Mouse (Mus musculus): Measurements from ENCODE around the gene Dcakd. TPM values are rescaled to one million over a fixed set of nuclear protein-coding genes. Genes with fewer than 3 reads are reported as not detected.

Gene Dcakd
- total and polyA plus RNA-seq, 2 experiments from 2014 or later, result 149 to 176 TPM

DNA sequence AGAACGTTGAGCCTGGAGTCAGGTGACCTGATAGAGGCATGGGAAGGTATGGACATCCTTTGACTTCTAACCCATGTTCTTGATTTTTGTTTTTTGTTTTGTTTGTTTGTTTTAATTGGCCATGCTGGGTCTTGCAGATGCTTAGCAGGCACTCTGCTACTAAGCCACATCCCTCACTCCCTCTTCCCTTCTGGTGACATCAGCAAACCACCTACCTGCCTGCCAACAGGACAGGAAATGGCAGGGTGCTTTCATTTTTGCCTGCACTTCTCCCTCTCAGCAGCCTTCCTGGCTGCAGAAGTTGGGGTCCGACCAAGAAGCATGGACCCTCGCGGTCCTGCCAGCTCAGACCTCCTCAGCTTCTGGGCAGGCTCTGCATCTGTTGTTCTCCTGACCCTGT lies 67.1 kb downstream of the Dcakd start:
- H3K4me3 ChIP-seq (ENCODE audit: low read length), result no peak overlapping the region
- DNase-seq (ENCODE audit: low spot score), result no peak
- no peaks in the 10 kb centered on the region for H3K36me3 ChIP-seq (ENCODE audit: insufficient read depth, low read length)
- no peak overlapping the region for H3K4me2 ChIP-seq (ENCODE audit: low read depth, low read length)
- H3K27ac ChIP-seq, result no peak overlapping the region
- H3K4me1 ChIP-seq (ENCODE audit: insufficient read depth, low read length), result peaks cover 11% of the 10 kb centered on the region
- no peaks in the 10 kb centered on the region for H3K27me3 ChIP-seq (ENCODE audit: insufficient read depth, low read length)
- TF ChIP-seq CTCF (IDR thresholded peaks at IDR 0.05; ENCODE audit: low read depth), result no peak
- WGBS, result 98% methylated on average over 4 of the region's 4 CpGs
- H3K9me3 ChIP-seq (ENCODE audit: low read length), result no peaks in the 10 kb centered on the region
- H3K9ac ChIP-seq (replicated peaks; ENCODE audit: low read length), result no peak overlapping the region
- no peak for ATAC-seq

DNA sequence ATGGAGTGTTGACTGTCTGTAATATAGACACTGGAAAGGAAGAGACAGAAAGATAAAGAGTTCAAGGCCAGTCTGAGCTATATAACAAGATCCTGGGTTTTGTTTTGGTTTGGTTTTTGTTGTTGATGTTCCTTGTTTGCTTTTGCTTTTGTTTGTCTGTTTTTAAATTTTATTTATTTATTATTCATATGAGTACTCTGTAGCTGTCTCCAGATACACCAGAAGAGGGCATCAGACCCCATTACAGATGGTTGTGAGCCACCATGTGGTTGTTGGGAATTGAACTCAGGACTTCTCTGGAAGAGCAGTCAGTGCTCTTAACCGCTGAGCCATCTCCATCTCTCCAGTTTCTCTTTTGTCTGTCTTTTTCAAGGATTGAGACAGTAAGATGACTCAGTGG lies 69.3 kb downstream of the Dcakd start:
- WGBS, result 90% methylated on average over 1 of the region's 1 CpGs
- no peak overlapping the region for H3K4me3 ChIP-seq (ENCODE audit: low read length)
- H3K9ac ChIP-seq (replicated peaks; ENCODE audit: low read length), result no peak overlapping the region
- H3K27me3 ChIP-seq (ENCODE audit: insufficient read depth, low read length), result no peaks in the 10 kb centered on the region
- no peak for ATAC-seq
- no peak for TF ChIP-seq CTCF (IDR thresholded peaks at IDR 0.05; ENCODE audit: low read depth)
- no peak overlapping the region for H3K4me2 ChIP-seq (ENCODE audit: low read depth, low read length)
- DNase-seq (ENCODE audit: low spot score), result no peak
- no peak overlapping the region for H3K27ac ChIP-seq
- no peaks in the 10 kb centered on the region for H3K36me3 ChIP-seq (ENCODE audit: insufficient read depth, low read length)
- peaks cover 11% of the 10 kb centered on the region for H3K4me1 ChIP-seq (ENCODE audit: insufficient read depth, low read length)
- H3K9me3 ChIP-seq (ENCODE audit: low read length), result no peaks in the 10 kb centered on the region

DNA sequence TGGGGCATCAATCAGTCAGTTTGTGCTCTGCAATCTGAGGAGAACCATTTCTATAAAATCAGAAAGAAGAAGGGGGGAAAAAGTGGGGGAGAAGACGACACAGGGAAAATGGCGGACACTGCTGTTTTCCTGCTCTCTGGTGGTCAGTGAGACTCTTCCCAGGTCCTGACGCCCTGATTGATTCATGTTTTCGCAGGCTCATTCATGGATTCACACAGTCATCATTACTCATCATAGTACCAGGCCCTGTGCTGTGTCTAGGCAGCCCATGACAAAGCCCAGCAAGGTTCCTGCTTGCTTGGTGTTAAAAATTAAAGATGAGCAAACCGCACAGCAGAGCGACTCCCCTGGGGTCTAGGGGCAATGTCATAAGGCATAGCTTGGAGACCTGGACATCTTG lies 69.7 kb downstream of the Dcakd start:
- peaks cover 7% of the 10 kb centered on the region for H3K4me1 ChIP-seq (ENCODE audit: insufficient read depth, low read length)
- WGBS, result 76% methylated on average over 6 of the region's 6 CpGs
- no peaks in the 10 kb centered on the region for H3K9me3 ChIP-seq (ENCODE audit: low read length)
- no peak overlapping the region for H3K9ac ChIP-seq (replicated peaks; ENCODE audit: low read length)
- H3K27ac ChIP-seq, result no peak overlapping the region
- no peak overlapping the region for H3K4me3 ChIP-seq (ENCODE audit: low read length)
- H3K4me2 ChIP-seq (ENCODE audit: low read depth, low read length), result no peak overlapping the region
- no peak for ATAC-seq
- DNase-seq (ENCODE audit: low spot score), result no peak
- TF ChIP-seq CTCF (IDR thresholded peaks at IDR 0.05; ENCODE audit: low read depth), result no peak
- H3K36me3 ChIP-seq (ENCODE audit: insufficient read depth, low read length), result no peaks in the 10 kb centered on the region
- no peaks in the 10 kb centered on the region for H3K27me3 ChIP-seq (ENCODE audit: insufficient read depth, low read length)

DNA sequence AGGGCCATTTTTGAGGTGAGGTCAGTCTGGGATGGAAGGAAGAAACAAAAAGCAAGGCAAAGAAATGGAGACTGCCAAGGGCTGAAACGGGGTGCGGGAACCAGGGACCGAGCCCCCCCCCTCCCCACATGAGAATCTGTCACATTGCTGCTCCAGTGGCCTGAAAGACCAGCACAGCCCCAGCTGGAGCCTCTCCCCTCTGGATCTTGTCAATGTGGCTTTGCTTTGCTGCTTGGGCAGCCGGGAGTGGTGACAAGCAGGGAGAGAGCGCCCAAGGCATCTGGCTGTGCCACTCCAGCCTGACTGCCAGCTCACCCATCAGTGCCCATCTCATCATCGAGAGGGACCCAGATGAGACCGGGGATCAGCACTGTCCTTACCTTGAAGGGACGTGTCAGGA lies 70.4 kb downstream of the Dcakd start:
- H3K4me2 ChIP-seq (ENCODE audit: low read depth, low read length), result no peak overlapping the region
- 62% methylated on average over 8 of the region's 8 CpGs for WGBS
- DNase-seq (ENCODE audit: low spot score) (no peak), ATAC-seq (peak; percentile 27; the same call in 1 of the 2 replicates)
- peaks cover under 1% of the 10 kb centered on the region; the same call in 1 of the 2 replicates for H3K4me1 ChIP-seq (ENCODE audit: insufficient read depth, low read length)
- no peaks in the 10 kb centered on the region for H3K36me3 ChIP-seq (ENCODE audit: insufficient read depth, low read length)
- no peaks in the 10 kb centered on the region for H3K9me3 ChIP-seq (ENCODE audit: low read length)
- H3K27me3 ChIP-seq (ENCODE audit: insufficient read depth, low read length), result peaks cover 2% of the 10 kb centered on the region; the same call in 1 of the 2 replicates
- no peak overlapping the region for H3K9ac ChIP-seq (replicated peaks; ENCODE audit: low read length)
- TF ChIP-seq CTCF (IDR thresholded peaks at IDR 0.05; ENCODE audit: low read depth), result no peak
- no peak overlapping the region for H3K4me3 ChIP-seq (ENCODE audit: low read length)
- H3K27ac ChIP-seq, result peak overlapping the region; percentile 51; the same call in 1 of the 2 replicates

DNA sequence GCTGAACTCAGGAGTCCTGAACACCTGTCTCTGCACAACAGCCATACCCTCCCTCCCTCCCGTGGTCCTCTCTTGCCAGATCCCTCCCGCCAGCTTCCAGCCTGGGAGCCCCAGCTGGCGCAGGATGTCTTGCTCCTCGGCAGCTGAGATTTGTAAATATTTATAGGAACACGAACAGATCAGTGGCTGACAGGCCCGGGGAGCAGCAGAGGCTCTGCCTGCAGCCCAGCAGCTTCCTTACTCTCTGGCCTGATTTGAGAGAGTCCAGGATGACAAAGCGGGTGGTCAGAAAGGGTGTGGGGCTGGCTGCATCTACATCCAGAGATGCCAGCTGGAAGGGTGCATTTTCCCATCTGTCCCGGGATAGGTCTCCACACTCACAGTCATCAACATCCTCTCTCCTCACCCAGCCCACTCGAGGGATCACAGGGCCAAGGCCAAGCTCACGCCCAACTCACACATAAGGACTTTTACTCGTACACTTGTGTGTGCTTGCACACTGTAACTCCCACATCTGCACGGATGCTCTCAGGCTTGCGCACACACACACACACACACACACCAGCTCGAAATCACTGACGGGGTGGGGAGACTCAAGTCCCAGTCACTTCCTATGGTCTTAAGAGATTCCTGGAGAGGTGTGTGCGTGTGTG lies 71.0 kb downstream of the Dcakd start:
- Histone ChIP-seq H3K4me2 (ENCODE audit: low read depth, low read length) (no peak overlapping the region), H3K4me3 (ENCODE audit: low read length) (no peak overlapping the region), H3K9me3 (ENCODE audit: low read length) (no peaks in the 10 kb centered on the region), H3K27ac (peak overlapping the region; percentile 51; the same call in 1 of the 2 replicates), H3K4me1 (ENCODE audit: insufficient read depth, low read length) (no peaks in the 10 kb centered on the region), H3K9ac (replicated peaks; ENCODE audit: low read length) (no peak overlapping the region), H3K36me3 (ENCODE audit: insufficient read depth, low read length) (no peaks in the 10 kb centered on the region), H3K27me3 (ENCODE audit: insufficient read depth, low read length) (peaks cover 5% of the 10 kb centered on the region; the same call in 1 of the 2 replicates)
- 40% methylated on average over 16 of the region's 16 CpGs for WGBS
- ATAC-seq, result peak; percentile 45; the same call in 1 of the 2 replicates
- TF ChIP-seq CTCF (IDR thresholded peaks at IDR 0.05; ENCODE audit: low read depth), result no peak
- peak; percentile 45 for DNase-seq (ENCODE audit: low spot score)

DNA sequence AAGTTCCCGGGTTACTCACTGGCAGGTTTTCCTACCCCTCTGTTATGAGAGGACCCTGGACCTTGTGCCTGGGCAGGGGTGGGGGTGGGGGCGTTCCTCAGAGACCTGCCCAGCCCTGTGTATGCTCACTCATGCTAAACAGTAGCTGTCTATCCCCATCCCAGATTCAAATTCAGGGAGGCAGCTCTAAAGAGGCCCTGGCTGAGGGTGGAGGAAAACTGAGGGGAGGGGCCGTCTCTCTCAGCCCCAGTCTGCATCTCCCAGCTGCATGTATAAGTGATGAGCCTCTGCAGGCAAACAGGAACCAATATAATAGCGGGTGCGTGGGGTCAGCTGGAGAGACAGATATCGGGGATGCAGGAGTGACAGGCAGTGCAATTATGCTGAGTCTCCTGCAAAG lies 75.2 kb downstream of the Dcakd start:
- TF ChIP-seq CTCF (IDR thresholded peaks at IDR 0.05; ENCODE audit: low read depth), result no peak
- Histone ChIP-seq H3K36me3 (ENCODE audit: insufficient read depth, low read length) (no peaks in the 10 kb centered on the region), H3K9me3 (ENCODE audit: low read length) (no peaks in the 10 kb centered on the region), H3K4me2 (ENCODE audit: low read depth, low read length) (no peak overlapping the region), H3K4me3 (ENCODE audit: low read length) (no peak overlapping the region), H3K9ac (replicated peaks; ENCODE audit: low read length) (no peak overlapping the region), H3K4me1 (ENCODE audit: insufficient read depth, low read length) (0 out of 2 replicates have a peak, but pooled peaks cover 4% of the 10 kb centered on the region), H3K27me3 (ENCODE audit: insufficient read depth, low read length) (peaks cover 9% of the 10 kb centered on the region; the same call in 1 of the 2 replicates), H3K27ac (no peak overlapping the region)
- 21% methylated on average over 6 of the region's 6 CpGs for WGBS
- DNase-seq (ENCODE audit: low spot score) (no peak), ATAC-seq (no peak)
